Mouse (Mus musculus) testis, postnatal 14 days (tissue): ENCODE results near the gene B3gnt2.

Experiments
- DNase-seq: peaks from one replicate; pipeline ENCODE4 v3.0.0; 2021; ENCODE audit warnings: low spot score

Gene B3gnt2

DNA sequence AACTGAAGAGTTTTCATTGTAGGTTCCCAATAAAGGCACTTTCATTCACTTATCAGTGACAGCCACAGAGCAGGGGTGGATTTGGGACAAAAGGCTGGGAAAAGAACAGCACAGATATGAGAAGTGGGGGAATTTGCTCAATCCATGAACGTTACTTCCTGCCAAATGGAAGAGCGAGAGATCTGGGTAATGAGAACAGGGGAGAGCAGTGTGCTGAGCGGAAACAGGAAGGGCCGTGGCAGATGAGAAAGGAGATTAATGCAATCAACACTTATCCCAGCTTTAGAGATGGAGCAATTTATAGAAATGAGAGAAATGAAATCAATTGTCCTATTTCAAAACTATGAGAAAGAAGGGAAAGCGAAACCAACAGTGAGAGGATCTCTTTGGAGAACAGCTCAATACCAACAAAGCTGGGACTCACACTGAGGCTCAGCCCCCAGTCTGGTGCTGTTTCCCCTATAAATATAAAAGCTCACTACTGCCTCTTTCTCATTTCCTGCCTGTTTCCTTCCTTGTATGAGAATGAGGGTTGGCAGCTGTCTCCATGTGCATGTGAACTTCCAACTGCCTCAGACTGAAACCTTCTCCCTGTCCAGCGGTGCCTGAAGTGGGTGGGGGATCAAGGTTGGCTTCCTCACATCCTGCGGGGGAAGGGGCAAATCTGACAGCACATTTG is 11.0 kb upstream of the B3gnt2 start:
- DNase-seq: no peak

DNA sequence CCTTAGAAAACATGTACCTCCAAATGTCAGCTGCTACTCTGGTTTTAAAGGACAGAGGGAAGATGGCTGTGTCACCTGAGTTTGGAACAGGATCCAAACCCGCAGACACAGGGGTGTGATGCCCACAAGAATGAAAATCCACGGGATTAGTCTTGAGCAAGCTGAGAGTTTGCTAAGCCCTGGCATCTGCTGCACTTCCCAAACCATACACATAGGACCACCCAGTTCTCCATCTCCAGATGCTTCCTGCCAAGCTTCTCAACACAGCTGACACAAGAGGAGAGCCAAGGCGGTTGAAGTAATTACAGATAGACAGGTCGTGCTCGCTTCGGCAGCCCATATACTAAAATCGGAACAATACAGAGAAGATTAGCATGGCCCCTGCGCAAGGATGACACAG is 7.8 kb upstream of the B3gnt2 start:
- DNase-seq: no peak

DNA sequence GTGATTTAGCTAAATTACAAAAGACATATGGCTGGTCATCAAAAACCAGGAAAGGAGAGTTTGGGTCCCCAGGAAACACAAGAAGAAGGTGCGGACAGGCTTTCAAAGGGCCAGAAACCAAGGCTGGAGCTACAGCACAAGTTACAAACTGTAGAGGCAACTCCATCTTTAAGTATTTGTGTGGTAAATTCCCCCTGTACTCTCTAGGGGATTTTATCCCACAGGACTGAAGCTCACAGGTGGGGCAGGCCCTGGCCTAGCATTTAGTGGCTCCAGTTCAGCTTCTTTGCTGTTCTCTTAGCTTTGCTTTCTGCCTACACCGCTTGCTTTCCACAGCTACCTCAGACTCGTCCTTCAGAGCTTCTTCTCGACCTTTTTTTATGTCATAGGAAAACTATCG is 6.9 kb upstream of the B3gnt2 start:
- DNase-seq: no peak

DNA sequence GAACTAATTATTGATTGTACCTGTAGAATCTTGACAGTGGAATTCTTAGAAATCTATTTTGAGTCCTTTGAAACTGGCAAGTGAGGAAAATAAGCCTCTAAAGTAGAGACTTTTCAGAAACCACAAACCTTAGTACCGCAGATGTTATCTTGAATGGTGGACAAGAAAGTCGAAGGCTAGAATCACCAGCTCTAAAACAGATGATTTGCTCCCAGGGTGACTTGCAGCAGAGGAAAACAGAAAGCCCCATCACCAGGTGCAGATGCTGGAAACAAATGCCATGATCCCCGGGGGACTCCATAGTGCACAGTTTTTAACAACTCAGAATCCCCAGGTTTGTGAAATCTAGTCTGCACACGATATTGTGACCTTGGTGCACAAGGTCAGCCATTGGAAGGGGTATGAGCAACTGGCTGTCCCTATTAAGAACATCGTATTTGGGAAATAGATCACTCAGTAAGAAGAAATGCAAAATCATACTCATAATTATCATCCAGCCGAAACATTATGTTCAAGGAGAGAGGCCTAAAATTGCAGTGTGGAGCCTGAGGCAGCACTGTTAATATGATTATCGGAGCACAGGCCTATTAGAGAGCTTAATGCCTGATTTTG is 5.0 kb upstream of the B3gnt2 start:
- no peak for DNase-seq

DNA sequence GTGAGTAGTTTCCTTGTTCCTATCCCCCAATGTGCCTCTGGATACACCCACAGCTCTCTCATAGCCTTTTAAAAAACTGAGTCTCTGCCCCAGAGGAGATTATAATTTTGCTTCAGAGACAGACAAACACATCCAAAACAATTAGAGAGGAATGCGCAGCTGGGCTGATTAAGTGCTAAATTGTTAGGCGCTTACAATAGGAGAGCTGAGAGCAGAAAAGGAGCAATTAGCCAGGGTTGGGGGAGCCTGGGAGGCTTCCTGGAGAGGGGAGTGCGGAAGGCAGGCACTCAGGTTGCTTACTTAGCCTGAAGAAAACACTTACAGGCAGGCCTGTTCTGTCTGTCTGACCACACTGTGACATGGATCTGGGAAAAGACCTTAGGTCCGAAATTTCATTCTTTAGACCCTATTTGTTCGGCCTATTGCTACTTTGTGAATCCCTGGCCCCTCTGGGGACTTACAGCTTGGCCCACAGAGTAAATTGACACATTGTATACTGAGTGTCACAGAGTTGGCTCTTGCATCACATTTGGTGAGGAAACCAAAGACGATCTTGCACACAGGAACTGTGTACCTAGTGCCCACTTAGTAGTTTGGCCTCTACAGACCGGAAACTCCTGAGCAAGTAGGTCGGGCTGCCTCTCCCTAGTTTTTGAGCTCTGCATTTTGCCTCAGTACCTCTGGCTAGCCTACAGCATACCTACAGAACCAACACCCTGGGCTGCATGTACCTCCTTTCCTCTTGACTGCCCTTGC is 3.7 kb upstream of the B3gnt2 start:
- DNase-seq: peak; percentile 28

DNA sequence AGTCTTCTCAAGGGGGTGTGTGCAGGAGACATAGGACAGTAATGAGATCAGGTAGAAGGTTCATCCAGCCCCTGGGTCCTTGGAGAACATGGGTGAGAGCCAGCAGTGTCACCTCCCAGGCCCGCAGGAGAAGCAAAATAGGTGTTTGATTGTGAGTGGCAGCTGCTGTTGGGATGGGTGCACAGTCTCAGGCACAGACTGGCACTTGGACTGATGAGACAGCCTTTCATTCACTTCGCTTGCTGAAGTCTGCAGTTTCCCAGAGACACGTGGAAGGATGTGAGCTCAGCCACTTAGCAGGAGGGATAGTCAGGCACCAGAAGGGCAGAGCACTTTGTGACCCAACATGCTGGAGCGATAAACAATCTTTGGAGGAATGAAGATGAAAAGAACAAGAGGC is 2.8 kb upstream of the B3gnt2 start:
- DNase-seq: no peak

DNA sequence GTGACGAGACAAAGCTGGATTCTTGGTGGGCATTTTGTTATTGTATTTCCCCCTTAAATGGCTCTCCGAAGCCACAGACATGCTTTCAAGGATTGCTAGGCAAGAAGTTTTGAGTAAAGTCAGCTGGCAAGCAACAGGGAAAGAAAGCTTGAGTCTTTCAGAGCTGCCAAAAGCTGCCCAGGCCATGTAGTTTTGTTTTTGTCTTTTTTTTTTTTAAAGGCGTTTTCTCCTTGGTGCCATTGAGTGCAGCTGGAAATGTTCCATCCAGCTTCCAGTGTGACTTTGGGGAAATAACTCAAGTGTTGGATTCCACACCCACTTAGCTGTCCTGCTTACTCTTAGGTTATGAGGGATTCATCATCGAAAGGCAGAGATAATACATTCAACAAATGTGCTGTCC is 554 bp upstream of the B3gnt2 start:
- no peak for DNase-seq

DNA sequence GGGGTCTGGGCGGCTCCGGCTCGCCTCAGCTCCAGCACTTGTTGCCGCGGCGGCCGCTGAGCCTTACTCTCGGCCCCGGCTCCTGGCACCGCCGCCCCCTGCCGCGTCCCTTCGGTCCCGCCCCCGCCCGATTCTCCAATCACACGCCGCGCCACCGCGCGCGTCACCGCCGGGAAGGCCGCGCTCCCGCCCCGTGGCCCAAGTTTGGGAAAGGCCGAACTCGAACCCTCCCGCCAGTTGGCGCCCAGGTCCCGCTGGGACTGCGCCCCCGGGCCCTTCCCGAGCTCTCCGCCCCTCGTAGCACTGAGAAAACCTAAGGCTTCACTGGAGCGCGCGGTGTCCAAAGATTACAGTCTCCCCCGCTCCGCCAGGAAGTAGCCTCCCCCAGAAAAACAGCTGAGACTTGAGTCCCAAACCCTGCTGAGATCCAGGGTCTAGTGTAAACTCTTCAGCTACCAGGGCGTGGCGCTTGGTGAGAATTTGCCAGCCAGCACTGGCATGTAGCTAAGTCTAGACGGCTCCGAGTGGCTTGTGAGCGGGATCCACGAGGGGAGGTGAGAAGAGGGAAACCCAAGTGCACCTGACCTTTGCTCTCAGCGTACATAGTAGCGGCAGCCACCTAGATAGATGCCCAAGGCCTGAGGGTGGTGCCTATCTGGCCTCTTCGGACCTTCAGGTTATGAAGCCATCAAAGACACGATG is 977 bp downstream of the B3gnt2 start:
- peak; percentile 82 for DNase-seq

DNA sequence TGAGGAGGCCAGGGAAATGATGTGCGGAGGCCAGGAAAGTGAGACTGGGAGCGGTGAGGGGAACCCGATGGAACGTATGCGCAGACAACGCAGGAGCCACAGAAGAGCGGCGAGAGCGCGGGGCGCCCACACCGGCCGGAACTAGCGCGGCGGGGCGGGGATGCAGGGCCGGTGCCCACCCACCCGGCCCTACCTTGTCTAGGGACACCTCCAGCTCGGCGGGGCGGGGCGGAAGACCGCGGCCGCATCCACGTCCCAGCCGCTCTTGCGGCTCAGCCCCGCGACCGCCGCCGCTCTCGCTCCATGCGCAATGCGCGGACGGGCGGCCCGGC is 1.5 kb downstream of the B3gnt2 start:
- DNase-seq: peak; percentile 40

DNA sequence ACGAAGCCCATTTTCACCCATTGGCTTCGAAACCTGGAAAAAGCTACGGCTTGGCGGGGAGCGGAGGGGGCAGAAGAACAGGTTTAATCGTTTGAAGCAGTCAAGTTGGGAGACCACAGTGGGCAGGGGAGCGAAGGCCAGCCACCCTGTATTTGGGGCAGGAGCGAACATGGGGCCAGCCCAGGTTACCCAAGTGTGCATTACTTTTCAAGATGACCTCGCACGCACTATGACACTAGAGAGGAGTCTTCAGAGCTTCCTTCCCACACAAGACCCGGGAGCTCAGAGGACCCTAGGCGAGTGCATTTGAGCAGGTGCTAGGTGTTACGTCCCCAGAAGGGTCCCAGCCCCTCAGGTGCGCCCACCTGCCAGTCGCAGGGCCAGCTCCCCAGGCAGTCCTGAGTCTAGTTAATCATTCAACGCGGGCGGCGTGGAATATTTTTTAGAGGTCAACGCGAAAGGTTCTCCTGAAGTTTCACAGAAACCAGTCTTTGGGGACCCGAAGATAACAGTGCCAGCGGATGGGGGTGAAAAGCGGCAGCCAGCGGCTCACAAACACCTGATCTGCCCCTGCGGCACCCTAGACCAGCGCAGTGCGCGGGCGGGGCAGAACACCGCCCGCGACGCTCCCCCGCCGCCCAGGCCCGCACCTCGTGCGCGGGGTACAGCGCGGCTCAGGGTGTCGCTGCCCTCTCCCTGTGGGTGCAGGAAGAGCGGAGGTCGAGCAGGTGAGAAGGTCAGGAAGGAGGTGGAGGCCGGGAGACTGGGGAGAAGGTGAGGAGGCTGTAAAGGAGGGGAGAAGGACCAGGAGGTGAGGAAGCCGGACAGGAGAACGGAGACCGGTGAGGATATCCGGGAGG is 2.1 kb downstream of the B3gnt2 start:
- no peak for DNase-seq

DNA sequence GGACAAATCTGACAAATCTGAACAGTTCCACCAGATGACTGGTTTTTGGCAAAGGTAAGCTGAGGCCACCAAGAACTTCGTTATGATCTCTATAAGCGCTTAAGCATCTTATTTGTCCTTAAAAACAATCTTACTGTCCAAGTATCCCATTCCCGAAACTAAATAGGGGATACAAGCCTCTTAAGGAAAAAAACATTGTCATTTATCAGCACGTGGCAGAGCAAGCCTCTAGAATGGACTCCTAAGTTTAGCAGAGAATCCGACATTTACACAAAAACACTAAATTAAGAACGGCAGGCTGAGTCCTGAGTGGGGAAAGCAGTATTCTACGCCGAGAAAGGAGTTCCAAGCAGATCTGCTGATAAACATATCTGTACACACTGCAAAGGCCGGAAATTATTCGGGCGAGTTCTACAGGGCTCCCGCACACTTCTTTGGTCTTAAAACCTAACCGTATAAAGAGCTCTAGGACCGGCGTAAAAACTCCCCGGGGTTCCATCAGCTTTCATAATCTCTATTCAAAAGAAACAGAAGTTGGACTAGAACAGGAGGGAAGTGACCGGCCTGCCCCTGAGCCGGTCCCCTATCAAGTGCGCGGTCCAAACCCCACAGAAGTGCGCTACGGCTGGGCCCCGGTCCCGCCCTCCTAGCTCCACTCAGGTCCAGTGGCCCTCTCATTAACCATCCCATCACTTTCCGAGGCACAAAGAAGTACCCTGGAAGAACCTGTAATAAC is 2.9 kb downstream of the B3gnt2 start:
- DNase-seq: no peak

DNA sequence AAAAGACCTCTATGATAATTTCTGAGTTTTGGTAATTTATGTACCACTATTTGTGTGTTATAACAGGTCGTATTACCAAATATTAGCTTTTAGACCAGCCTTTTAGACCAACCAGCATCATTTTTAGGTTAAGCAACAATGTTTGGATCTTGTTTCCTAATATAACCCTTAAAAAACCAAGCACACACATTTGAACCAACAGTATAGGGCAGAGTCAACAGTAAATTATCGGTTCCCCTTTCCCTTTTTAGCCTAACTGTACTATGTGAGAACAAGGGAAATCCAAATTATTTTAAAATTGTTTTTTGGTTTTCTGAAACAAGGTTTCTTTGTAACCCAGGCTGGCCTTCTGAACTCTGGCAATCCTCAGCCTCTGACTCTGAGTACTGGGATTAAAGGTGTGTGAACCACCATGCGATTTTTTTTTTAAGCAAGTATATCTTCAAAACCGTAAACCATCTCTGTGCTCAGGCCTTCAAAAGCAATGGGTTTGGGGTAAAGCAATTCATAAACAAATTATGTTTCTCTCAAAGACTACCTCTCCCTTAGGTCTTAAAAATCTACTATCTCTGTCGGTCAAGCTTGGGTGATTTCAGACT is 3.6 kb downstream of the B3gnt2 start:
- DNase-seq: no peak

DNA sequence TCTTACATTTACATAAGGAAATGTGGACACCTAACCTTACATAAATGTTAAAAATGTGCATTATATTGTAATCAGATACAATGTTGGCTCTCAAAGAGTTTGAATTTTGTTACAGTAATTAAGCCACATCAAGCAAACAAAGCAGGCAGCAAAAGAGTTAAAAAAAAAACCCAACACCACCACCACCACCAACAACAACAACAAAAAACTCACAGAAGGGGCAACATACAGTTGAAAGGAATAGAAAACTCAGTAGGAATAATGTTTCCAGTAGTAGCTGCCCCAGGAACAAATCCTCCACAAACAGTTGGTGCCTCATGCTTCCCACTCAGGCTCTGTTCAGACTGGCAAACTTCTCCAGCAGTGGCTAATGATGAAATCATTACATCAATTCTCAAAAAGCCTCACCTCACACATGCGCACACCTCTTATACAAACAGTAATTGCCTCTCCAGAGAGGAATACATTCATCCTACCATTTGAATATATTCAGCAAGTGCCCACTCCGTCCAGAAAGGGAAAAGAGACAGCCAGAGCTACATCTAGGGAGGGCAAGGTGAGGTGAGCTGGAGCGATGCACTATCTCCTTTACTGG is 4.3 kb downstream of the B3gnt2 start:
- no peak for DNase-seq

DNA sequence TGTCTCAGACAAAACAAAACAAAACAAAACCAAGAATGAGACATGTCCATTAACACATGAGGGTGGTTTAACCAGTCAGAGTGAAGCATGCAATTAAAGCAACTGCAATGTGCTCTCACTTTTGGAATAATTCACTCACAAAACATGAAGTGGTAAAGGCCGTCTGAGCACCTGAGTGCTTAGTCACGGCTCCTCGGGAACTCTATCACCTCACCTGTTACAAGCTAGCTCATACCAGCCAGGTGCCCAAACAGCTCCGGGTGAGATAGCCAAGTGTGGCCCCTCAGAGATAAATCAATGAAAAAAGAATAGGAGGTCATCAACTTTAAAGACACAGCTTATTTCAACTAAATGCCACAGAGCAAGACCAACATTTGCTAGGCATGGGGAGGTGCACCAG is 6.2 kb downstream of the B3gnt2 start:
- DNase-seq: no peak

DNA sequence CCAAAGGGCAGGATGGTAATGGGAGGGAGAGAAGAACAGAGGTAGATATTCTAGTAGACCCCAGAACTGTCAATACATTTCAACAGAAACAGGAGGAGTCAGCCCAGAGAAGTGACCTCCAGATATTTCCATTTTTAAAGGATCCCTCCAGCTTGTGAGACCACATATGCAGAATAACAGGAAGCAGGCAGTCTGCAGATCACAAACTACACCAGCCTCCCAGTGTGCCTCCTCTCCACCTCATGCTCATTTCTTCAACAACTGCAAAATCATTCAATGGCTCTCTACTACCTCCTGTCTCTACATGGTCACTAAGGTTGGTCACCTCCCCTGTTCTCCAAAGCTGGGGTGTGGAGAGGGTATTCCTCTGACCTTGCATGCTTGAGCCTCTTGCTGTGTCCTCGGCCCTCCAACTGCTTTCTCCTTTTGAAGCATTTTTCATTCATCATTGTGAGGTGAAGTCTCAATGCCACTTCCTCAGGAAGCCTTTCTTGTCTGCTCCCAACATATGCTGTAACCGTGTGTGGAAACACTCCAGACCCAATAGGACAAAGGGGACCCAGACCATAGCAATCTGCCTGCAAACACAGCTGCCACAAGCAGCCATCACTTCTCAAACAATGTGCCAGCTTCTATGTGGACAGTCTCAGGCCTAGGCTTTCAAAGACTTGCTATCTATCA is 7.1 kb downstream of the B3gnt2 start:
- DNase-seq: no peak

DNA sequence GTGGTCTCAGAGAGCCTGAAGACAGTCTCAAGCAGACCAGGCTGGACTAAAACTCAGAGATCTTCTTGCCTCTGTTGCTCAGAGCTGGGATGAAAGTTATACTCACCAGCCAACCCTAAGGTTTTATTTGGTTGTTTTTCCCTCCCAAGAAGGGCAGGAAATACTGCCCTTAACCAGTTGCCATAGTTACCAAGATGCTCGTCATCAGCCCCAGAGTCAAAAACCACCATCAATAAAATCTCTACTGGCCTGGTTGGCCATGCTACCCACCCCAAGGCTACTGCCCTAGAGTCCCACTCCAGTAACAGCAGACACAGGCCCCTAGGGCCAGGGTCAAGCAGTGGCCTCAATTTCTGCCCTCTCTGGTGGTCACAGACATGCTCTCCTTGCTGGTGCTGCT is 8.3 kb downstream of the B3gnt2 start:
- no peak for DNase-seq

DNA sequence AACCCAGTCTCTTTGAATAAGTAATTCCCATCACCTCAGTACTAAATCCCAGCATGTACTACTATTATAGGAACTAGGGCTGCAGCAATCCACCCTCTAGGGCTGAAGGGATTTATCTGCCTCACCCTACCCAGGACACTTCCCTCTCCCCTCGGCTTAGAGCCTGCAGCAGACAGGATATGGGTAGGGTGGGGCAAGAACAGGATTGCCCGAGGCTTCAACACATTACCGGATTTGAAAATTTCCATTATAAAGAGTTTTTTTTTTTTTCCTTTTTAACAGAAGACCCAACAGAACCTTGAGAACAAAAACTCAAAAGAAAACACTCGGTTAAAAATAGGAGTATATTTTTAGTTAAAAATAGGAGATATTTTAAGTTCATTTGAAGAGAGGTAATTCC is 9.3 kb downstream of the B3gnt2 start:
- no peak for DNase-seq

DNA sequence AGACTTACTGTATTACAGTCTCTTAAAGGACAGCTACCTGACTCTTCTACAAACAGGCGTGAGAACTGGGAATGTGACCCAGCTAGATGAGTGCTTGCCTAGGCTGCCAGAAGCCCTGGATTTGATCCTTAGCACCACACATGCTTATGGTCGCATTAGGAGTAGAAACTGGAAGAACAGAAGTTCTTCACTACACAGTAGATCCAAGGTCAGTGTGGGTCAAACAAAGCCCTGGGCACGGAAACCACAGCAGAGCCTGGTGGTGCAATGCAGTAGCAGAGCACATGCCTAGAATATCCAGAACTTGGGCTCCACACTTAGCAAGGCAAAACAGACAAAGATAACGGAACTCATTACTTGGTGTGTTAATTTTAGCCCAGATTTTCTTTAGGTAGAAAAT is 10.7 kb downstream of the B3gnt2 start:
- DNase-seq: no peak

DNA sequence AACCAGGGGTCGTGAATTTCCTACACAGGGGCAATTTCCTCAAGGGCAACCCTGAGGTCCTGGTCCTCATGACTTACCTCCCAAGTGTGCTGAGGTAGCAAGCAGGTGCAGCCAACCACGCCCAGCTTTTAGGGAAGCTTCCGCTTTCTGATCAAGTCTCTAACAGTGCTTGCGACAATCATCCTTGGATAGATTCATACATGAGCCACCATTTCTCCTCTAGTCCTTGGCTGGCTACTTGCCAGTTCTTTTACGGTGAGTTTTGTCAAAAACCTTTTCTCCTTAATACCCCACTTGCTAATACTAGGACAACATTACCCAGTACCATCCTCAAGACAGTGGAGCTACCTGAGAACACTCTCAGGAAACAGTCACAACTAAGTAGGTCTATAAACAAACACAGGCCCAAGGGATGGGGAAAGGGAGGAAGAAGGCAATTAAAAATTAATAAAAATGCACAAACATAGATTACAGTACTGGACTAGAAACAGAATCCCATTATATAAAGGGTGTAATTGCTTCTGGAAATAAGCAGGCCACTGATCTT is 12.0 kb downstream of the B3gnt2 start:
- no peak for DNase-seq
